8 mouse cellular contexts compared by ENCODE assay signal in genomic region chr6:97463898-97464524, GRCm38 (mm10).
DNase-seq lines count a peak whose midpoint lies in the region; ATAC-seq and TF ChIP-seq lines count a peak whose summit lies in the region.

No protein-coding gene starts in this region.

- no peak overlapping the region for H3K4me3 ChIP-seq in layer of hippocampus, adult 2 months
- H3K4me3 ChIP-seq in gastrocnemius, adult 2 months: peak overlapping the region; percentile 41
- no peak overlapping the region for H3K4me3 ChIP-seq in intestine, embryonic 16.5 days (ENCODE audit: low read length)
- no peak overlapping the region for H3K4me3 ChIP-seq in liver, embryonic 15.5 days (replicated peaks)

- no peaks in the 10 kb centered on the region for H3K9me3 ChIP-seq in intestine, embryonic 16.5 days (ENCODE audit: control insufficient read depth, low read length)
- no peaks in the 10 kb centered on the region for H3K9me3 ChIP-seq in liver, embryonic 15.5 days (replicated peaks)

- 59% methylated on average over 17 of the region's 17 CpGs for WGBS in intestine, embryonic 16.5 days
- WGBS in liver, embryonic 15.5 days (ENCODE audit: insufficient replicate concordance): 15% methylated on average over 17 of the region's 17 CpGs

- ATAC-seq in intestine, embryonic 16.5 days: peak; percentile 87
- no peak for ATAC-seq in liver, embryonic 15.5 days (ENCODE audit: insufficient read depth)
- ATAC-seq in frontal cortex, adult (ENCODE audit: low TSS enrichment): no peak

- peak overlapping the region; percentile 7; the same call in 1 of the 2 replicates for H3K4me2 ChIP-seq in intestine, embryonic 16.5 days (ENCODE audit: low read depth, low read length)
- no peak overlapping the region for H3K4me2 ChIP-seq in liver, embryonic 15.5 days

- no peaks in the 10 kb centered on the region for H3K27me3 ChIP-seq in intestine, embryonic 16.5 days (replicated peaks; ENCODE audit: control insufficient read depth, insufficient read depth, low read length)
- 0 out of 2 replicates have a peak, but pooled peaks cover 1% of the 10 kb centered on the region for H3K27me3 ChIP-seq in liver, embryonic 15.5 days

- intact Hi-C loops in gastrocnemius, adult 2 months (cut with DNase I): no loop called here

- H3K4me1 ChIP-seq in intestine, embryonic 16.5 days (ENCODE audit: control insufficient read depth, insufficient read depth, low read length): no peaks in the 10 kb centered on the region
- 0 out of 2 replicates have a peak, but pooled peaks cover 5% of the 10 kb centered on the region for H3K4me1 ChIP-seq in liver, embryonic 15.5 days (replicated peaks)

- H3K27ac ChIP-seq in layer of hippocampus, adult 2 months: peak overlapping the region; percentile 72
- H3K27ac ChIP-seq in gastrocnemius, adult 2 months: peak overlapping the region; percentile 86
- no peak overlapping the region for H3K27ac ChIP-seq in intestine, embryonic 16.5 days (ENCODE audit: low read length)
- H3K27ac ChIP-seq in liver, embryonic 15.5 days (replicated peaks): peak overlapping the region; percentile 51; the same call in 1 of the 2 replicates

- no peak for TF ChIP-seq CTCF in layer of hippocampus, adult 2 months (conservative IDR thresholded peaks at IDR 0.05)
- no peak for TF ChIP-seq CTCF in gastrocnemius, adult 2 months (IDR thresholded peaks at IDR 0.05)

- no peaks in the 10 kb centered on the region for H3K36me3 ChIP-seq in intestine, embryonic 16.5 days (ENCODE audit: control insufficient read depth, insufficient read depth, low read length)
- no peaks in the 10 kb centered on the region for H3K36me3 ChIP-seq in liver, embryonic 15.5 days (replicated peaks)

- no peak overlapping the region for H3K9ac ChIP-seq in intestine, embryonic 16.5 days (ENCODE audit: low read depth, low read length)
- no peak overlapping the region for H3K9ac ChIP-seq in liver, embryonic 15.5 days

- no peak for DNase-seq in layer of hippocampus, adult 2 months (ENCODE audit: low spot score in 2 of 2)
- DNase-seq in layer of hippocampus, adult 9-10 months (ENCODE audit: low spot score): no peak
- DNase-seq in gastrocnemius, adult 2 months: peak; percentile 66
- no peak for DNase-seq in ovary, postnatal 14 days (ENCODE audit: low spot score)
- no peak for DNase-seq in cerebellum, adult 11-12 months
